Mouse (Mus musculus) MEL (cell line): ENCODE measurements around the gene Ubtf. TPM values are rescaled to one million over a fixed set of nuclear protein-coding genes. Genes with fewer than 3 reads are reported as not detected.

ENCODE experiments used
- DNase-seq: peaks from one replicate; pipeline ENCODE4 v3.0.0; 2011; ENCODE audit warnings: low read depth, low spot score
- H3K27ac ChIP-seq: 2 replicates; pipeline ENCODE4 v1.5.1; 2012; ENCODE audit warnings: low read depth, mild to moderate bottlenecking, control low read depth, low read length, moderate library complexity; ENCODE audit not compliant: control insufficient read depth
- H3K27me3 ChIP-seq, 2 experiments: fragments of 150-350 bp in 1 of 2; sonication (generic) in 1 of 2; 2 replicates each; pipeline ENCODE4 v1.6.1; 2012; ENCODE audit warnings: low read length in 2 of 2, mild to moderate bottlenecking in 2 of 2, improper control_type of control experiment in 1 of 2, moderate library complexity in 1 of 2; ENCODE audit not compliant: insufficient read depth in 2 of 2, control insufficient read depth in 1 of 2
- H3K36me3 ChIP-seq, 2 experiments: 2 replicates each; pipeline ENCODE4 v1.6.1; 2012 to 2014; ENCODE audit warnings: low read length in 2 of 2, improper control_type of control experiment in 1 of 2, inconsistent platforms in 1 of 2, mild to moderate bottlenecking in 1 of 2; ENCODE audit not compliant: insufficient read depth in 2 of 2, control insufficient read depth in 1 of 2
- H3K4me1 ChIP-seq, 2 experiments: fragments of 150-350 bp in 1 of 2; sonication (generic) in 1 of 2; 2 replicates each; pipeline ENCODE4 v1.6.1; 2012; ENCODE audit warnings: low read length in 2 of 2, improper control_type of control experiment in 1 of 2, mild to moderate bottlenecking in 1 of 2; ENCODE audit not compliant: insufficient read depth in 2 of 2, control insufficient read depth in 1 of 2
- H3K4me3 ChIP-seq, 2 experiments: fragments of 150-350 bp in 1 of 2; sonication (generic) in 1 of 2; 2 replicates each; pipeline ENCODE4 v1.5.1; 2012; ENCODE audit warnings: low read depth in 2 of 2, low read length in 2 of 2, mild to moderate bottlenecking in 2 of 2, moderate library complexity in 2 of 2, control low read depth in 1 of 2, improper control_type of control experiment in 1 of 2; ENCODE audit not compliant: control insufficient read depth in 1 of 2, insufficient read depth in 1 of 2
- H3K79me2 ChIP-seq: 2 replicates; pipeline ENCODE4 v1.6.1; 2012; ENCODE audit warnings: mild to moderate bottlenecking, low read length, moderate library complexity; ENCODE audit not compliant: control insufficient read depth, poor library complexity, insufficient read depth
- H3K9ac ChIP-seq: 2 replicates; pipeline ENCODE4 v1.6.1; 2012; ENCODE audit warnings: low read depth, mild to moderate bottlenecking, control low read depth, low read length, moderate library complexity; ENCODE audit not compliant: control insufficient read depth, poor library complexity, severe bottlenecking
- H3K9me3 ChIP-seq: fragments of 150-350 bp; sonication (generic); replicated peaks from 2 replicates; pipeline ENCODE4 v1.6.1; 2012; ENCODE audit warnings: mild to moderate bottlenecking, low read length, improper control_type of control experiment, moderate library complexity; ENCODE audit not compliant: insufficient read depth
- CHD1 ChIP-seq: IDR thresholded peaks from 2 replicates; pipeline ENCODE4 v1.6.1; 2012; ENCODE audit warnings: low read depth, mild to moderate bottlenecking, inconsistent platforms, low read length, improper control_type of control experiment
- CTCF ChIP-seq, 3 experiments: IDR thresholded peaks in 2 of 3; conservative IDR thresholded peaks in 1 of 3; 2 replicates each; pipeline ENCODE4 v1.5.1; 2011 to 2012; ENCODE audit warnings: low read length in 3 of 3, low read depth in 2 of 3, mild to moderate bottlenecking in 2 of 3, improper control_type of control experiment in 1 of 3, inconsistent platforms in 1 of 3, mixed read lengths in 1 of 3, moderate library complexity in 1 of 3; ENCODE audit not compliant: control insufficient read depth in 1 of 3, insufficient read depth in 1 of 3, poor library complexity in 1 of 3, severe bottlenecking in 1 of 3
- E2F4 ChIP-seq: IDR thresholded peaks from 2 replicates; pipeline ENCODE4 v1.6.1; 2011; ENCODE audit warnings: low read depth, low read length, improper control_type of control experiment, borderline replicate concordance
- ELF1 ChIP-seq: IDR thresholded peaks from 2 replicates; pipeline ENCODE4 v1.6.1; 2014; ENCODE audit warnings: low read depth, mild to moderate bottlenecking, inconsistent platforms, low read length, improper control_type of control experiment, moderate library complexity
- JUND ChIP-seq: IDR thresholded peaks from 2 replicates; pipeline ENCODE4 v1.6.1; 2011; ENCODE audit warnings: low read depth, mild to moderate bottlenecking, improper control_type of control experiment, low read length
- MAFK ChIP-seq: IDR thresholded peaks from 2 replicates; pipeline ENCODE4 v1.6.1; 2011; ENCODE audit warnings: low read depth, mild to moderate bottlenecking, low read length, improper control_type of control experiment, borderline replicate concordance
- MEF2A ChIP-seq: IDR thresholded peaks from 2 replicates; pipeline ENCODE4 v1.6.1; 2014; ENCODE audit warnings: low read depth, mild to moderate bottlenecking, inconsistent platforms, low read length, improper control_type of control experiment; ENCODE audit not compliant: poor library complexity, insufficient replicate concordance, severe bottlenecking; ENCODE audit errors: extremely low read depth
- MYB ChIP-seq: IDR thresholded peaks from 2 replicates; pipeline ENCODE4 v1.6.1; 2011; ENCODE audit warnings: mild to moderate bottlenecking, low read depth, low read length, improper control_type of control experiment
- POLR2A ChIP-seq, 2 experiments: IDR thresholded peaks; 2 replicates each; pipeline ENCODE4 v1.6.1; 2011 to 2012; ENCODE audit warnings: low read length in 2 of 2, mild to moderate bottlenecking in 2 of 2, control low read depth in 1 of 2, improper control_type of control experiment in 1 of 2, low read depth in 1 of 2, moderate library complexity in 1 of 2; ENCODE audit not compliant: control insufficient read depth in 1 of 2, insufficient read depth in 1 of 2, poor library complexity in 1 of 2
- POLR2AphosphoS5 ChIP-seq: IDR thresholded peaks from 2 replicates; pipeline ENCODE4 v1.6.1; 2012; ENCODE audit warnings: low read depth, borderline replicate concordance, mild to moderate bottlenecking, inconsistent platforms, low read length, moderate library complexity, mixed read lengths
- RAD21 ChIP-seq: IDR thresholded peaks from 2 replicates; pipeline ENCODE4 v1.6.1; 2011; ENCODE audit warnings: mild to moderate bottlenecking, low read depth, low read length, improper control_type of control experiment
- SIN3A ChIP-seq: IDR thresholded peaks from 2 replicates; pipeline ENCODE4 v1.6.1; 2012; ENCODE audit warnings: low read length, improper control_type of control experiment, inconsistent platforms
- TBP ChIP-seq: IDR thresholded peaks from 2 replicates; pipeline ENCODE4 v1.8.0; 2011; ENCODE audit warnings: low read depth, low read length, improper control_type of control experiment
- TCF12 ChIP-seq: IDR thresholded peaks from 2 replicates; pipeline ENCODE4 v1.6.1; 2014; ENCODE audit warnings: low read depth, mild to moderate bottlenecking, inconsistent platforms, low read length, improper control_type of control experiment, moderate library complexity
- ZMIZ1 ChIP-seq: IDR thresholded peaks from 2 replicates; pipeline ENCODE4 v1.6.1; 2012; ENCODE audit warnings: low read depth, mild to moderate bottlenecking, inconsistent platforms, low read length, improper control_type of control experiment, moderate library complexity
- ZNF384 ChIP-seq: IDR thresholded peaks from 2 replicates; pipeline ENCODE4 v1.6.1; 2012; ENCODE audit warnings: low read depth, mild to moderate bottlenecking, inconsistent platforms, low read length, improper control_type of control experiment
- polyA plus RNA-seq, 2 experiments: library from polyadenylated mRNA; stranded (reverse) in 1 of 2; unstranded in 1 of 2; fragments of >175 nt in 1 of 2; fragments of >200 nt in 1 of 2; gene quantifications; 2 replicates each; pipeline versions ENCODE4 v1.2.1 to v1.2.4; 2012; ENCODE audit warnings: low replicate concordance in 2 of 2, low read depth in 1 of 2; ENCODE audit not compliant: insufficient read length in 2 of 2, insufficient read depth in 1 of 2, missing spikeins in 1 of 2
- total RNA-seq: library from RNA; depleted of rRNA; stranded (reverse); fragments of 300-350 nt; gene quantifications from 2 replicates; pipeline ENCODE4 v1.2.3, GENCODE M21; 2012

Ubtf gene
- total and polyA plus RNA-seq, 3 experiments = 76.5 to 189 (median 145) TPM

DNA sequence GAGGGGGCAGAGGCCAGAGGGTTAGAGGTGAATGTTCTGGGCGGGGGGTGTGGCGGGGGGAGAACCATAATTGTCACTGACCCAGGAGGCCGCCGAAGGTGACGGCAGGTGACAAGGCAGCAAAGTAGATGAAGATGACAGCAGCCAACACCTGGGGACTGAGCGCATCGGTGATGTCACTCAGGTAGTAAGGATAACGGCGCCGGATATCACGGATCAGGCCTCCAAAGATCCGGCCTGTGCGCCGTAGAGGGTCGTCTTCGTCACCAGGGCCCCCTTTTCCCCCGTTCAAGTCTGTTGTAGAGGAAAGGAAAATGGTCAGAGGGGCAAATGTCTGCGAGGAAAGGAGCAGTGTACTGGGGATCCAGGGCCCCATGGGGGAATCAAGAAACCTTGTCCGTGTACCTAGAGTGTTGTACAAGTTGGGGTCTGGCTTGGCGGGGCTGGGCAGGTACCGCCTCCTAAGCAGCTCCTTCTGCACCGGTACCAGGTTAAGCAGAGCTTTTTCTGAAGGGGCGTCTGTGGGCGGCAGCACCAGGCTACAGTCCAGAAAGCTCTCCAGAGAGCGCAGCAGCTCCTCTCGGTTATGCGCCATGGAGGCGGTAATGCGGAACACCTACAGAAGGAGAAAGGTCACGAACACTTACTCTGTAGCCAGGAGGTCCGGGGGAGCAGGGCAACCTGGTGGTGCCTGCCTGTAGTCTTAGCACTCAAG is 37.3 kb upstream of the Ubtf start:
- no peak overlapping the region for H3K27ac ChIP-seq
- TF ChIP-seq POLR2A (IDR thresholded peaks at IDR 0.05; ENCODE audit: control insufficient read depth in 1 of 2, insufficient read depth in 1 of 2, low read depth in 1 of 2, low read length in 2 of 2, poor library complexity in 1 of 2) (no peak), E2F4 (no peak), ELF1 (no peak), TCF12 (no peak), ZMIZ1 (no peak), MAFK (no peak), ZNF384 (no peak), RAD21 (no peak), SIN3A (no peak), POLR2AphosphoS5 (no peak), JUND (no peak)
- H3K4me3 ChIP-seq = no peak overlapping the region
- H3K4me1 ChIP-seq = no peaks in the 10 kb centered on the region
- DNase-seq = no peak
- H3K9me3 ChIP-seq = no peaks in the 10 kb centered on the region
- H3K79me2 ChIP-seq = no peaks in the 10 kb centered on the region
- peaks cover 0 to 16% of the 10 kb centered on the region in 2 experiments; a peak in 3 of 4 replicates for H3K27me3 ChIP-seq
- no peaks in the 10 kb centered on the region for H3K36me3 ChIP-seq
- H3K9ac ChIP-seq = no peak overlapping the region

DNA sequence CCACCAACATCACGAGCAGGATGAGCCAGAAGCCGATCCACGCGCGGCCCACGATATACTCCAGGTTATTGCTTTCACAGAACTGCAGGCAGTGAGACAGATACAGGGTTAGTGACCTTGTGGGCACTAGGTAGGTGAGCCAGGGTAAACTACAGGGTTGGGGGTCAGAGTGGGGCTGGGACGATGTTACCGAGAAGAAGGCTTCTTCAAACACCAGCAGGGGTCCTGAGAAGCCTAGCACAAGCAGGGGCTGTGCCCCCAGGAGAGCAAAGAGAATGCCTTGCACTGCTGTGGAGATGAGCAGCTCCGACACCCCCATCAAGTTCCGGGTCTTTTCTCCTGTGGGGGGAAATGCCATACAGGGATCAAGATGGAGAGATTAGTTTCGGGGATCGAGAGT is 36.6 kb upstream of the Ubtf start:
- no peaks in the 10 kb centered on the region for H3K36me3 ChIP-seq
- peaks cover 0 to 15% of the 10 kb centered on the region in 2 experiments; a peak in 3 of 4 replicates for H3K27me3 ChIP-seq
- TF ChIP-seq CHD1 (no peak), TBP (no peak), MEF2A (no peak), CTCF (IDR thresholded peaks at IDR 0.05 in 2 of 3, conservative IDR thresholded peaks at IDR 0.05 in 1 of 3; ENCODE audit: control insufficient read depth in 1 of 3, insufficient read depth in 1 of 3, low read depth in 2 of 3, low read length in 3 of 3, poor library complexity in 1 of 3, severe bottlenecking in 1 of 3) (no peak), MYB (no peak)
- H3K4me3 ChIP-seq = no peak overlapping the region
- no peaks in the 10 kb centered on the region for H3K79me2 ChIP-seq
- peaks cover 0 to 3% of the 10 kb centered on the region in 2 experiments; a peak in 1 of 4 replicates for H3K4me1 ChIP-seq
- DNase-seq = no peak
- no peak overlapping the region for H3K27ac ChIP-seq
- H3K9ac ChIP-seq = no peak overlapping the region
- H3K9me3 ChIP-seq = no peaks in the 10 kb centered on the region
